Mouse (Mus musculus) retina, embryonic 14.5 days (tissue): ENCODE results near the gene L3mbtl4.
A peak's percentile ranks its signal among the peaks of the same experiment; 100 is the strongest.

Experiments
- DNase-seq: peaks from one replicate; pipeline ENCODE4 v3.0.0-alpha.2; 2015; ENCODE audit warnings: low spot score

L3mbtl4 gene

GRCm38 (mm10) chr17:68642521-68643088, 369.0 kb downstream of the L3mbtl4 start:
- no peak for DNase-seq

DNA sequence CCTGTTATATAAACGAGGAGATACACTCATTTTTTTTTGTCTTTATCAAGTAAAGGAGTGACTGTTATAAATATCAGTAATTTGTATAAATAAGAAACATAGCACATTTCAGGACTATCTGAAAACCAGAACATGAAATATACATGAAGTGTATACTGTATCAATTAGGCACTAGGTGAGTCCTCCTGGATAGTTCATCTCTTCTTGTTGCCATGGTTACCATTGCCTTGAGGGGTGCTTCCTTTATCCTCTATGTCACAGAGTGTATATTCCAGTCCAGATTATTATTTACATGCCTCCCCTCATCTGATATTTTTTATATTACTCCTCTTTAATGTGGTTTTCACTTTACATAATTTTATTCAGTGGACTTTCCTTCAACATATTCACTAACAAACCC, 392.9 kb downstream of the L3mbtl4 start:
- no peak for DNase-seq

- peak; percentile 87 for DNase-seq
Measured at GRCm38 (mm10) chr17:68672088-68672504, 398.5 kb downstream of the L3mbtl4 start.

GRCm38 (mm10) chr17:68710701-68711100, 437.1 kb downstream of the L3mbtl4 start:
- DNase-seq = no peak

GRCm38 (mm10) chr17:68711350-68711749, 437.8 kb downstream of the L3mbtl4 start:
- no peak for DNase-seq

GRCm38 (mm10) chr17:68748296-68748695, 474.7 kb downstream of the L3mbtl4 start:
- no peak for DNase-seq

- no peak for DNase-seq
Measured at GRCm38 (mm10) chr17:68750513-68750912, 476.9 kb downstream of the L3mbtl4 start.

- no peak for DNase-seq
Measured at GRCm38 (mm10) chr17:68753112-68753511, 479.5 kb downstream of the L3mbtl4 start.

GRCm38 (mm10) chr17:68754789-68755188, 481.2 kb downstream of the L3mbtl4 start:
- DNase-seq = no peak

DNA sequence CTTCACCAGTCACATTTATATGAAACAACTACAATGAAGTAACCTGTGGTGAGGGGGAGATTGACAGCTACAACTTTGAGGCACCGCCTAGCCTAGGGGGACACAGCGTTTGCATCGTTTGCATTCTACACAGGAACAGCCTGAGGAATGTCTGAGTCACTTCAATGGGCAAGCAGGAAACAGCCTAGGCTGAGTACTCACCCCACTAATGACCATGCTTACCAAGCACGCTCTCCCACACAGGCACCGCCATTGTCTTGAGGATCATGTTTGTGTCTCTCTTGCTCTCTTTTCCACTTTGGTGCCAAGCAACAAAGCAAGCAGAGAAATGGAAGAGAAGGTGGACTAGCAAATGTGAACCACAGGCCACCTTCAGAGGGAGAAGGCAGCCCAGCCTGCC, 484.8 kb downstream of the L3mbtl4 start:
- no peak for DNase-seq

GRCm38 (mm10) chr17:68758936-68759335, 485.3 kb downstream of the L3mbtl4 start:
- DNase-seq = no peak

DNA sequence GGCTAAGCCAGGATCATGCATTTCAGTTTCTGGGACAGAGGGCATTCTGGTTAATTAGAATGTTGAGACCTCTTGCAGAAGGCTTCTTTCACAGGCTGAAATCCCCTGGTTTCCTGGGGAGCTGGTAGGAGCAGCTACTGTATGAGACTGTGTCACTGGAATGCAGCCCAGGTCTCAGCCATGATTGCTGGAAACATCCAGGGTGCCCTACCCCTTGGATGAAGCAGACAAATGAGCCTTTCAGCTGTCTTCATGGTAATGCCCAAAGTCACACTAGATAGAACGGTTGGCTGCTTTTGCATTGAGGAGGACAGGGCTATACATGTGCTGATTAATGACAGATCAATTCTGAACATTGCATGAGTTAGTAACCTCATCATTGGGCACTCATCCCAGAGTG, 486.4 kb downstream of the L3mbtl4 start:
- no peak for DNase-seq

- no peak for DNase-seq
Measured at GRCm38 (mm10) chr17:68764329-68764880, 490.8 kb downstream of the L3mbtl4 start.

GRCm38 (mm10) chr17:68769561-68769960, 496.0 kb downstream of the L3mbtl4 start:
- DNase-seq = no peak

- no peak for DNase-seq
Measured at GRCm38 (mm10) chr17:68771046-68771750, 497.6 kb downstream of the L3mbtl4 start.

DNA sequence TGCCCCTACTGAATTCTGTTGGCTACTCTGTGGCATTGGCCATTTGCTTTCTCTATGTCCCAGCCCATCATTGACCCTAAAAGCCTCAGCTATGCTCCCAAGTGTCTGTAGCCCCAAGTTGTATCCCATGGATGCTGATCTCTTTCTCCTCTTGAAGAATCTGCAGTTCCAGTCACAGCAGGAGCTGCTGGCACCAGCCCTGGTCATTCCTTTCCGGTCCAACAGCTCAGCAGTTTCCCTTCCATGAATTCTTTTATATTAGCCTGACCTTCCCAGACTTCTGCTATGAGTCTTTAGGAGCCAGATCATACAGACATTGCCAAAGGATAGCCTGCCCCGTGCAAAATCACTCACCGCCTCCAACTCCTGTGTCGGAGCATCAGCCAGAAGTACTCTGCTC, 520.1 kb downstream of the L3mbtl4 start:
- DNase-seq = no peak

DNA sequence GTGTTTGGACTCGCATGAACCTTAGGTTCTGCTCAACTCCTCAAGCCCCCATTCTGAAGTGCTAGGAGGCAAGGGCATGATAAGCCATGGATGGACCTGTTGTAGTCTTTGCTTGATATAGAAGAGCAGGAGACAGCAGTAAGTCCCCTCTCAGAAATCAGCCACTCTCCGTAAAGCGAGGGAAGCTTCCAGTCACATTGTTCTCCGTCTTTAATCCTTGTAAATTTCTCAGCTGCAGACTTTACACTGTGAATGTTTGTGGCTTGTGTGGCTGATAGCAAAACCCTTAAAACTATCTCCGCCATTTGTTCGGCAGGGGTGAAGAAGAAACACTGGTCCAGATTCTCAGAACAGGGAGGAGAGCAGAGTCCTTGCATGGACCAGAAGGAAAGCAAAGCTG, 552.7 kb downstream of the L3mbtl4 start, which contains the start of gene Tmem200c:
Gene Tmem200c, plus strand, starts transcription at position 301 of the 400 bp plus-strand sequence.
- no peak for DNase-seq
